Mouse (Mus musculus): ENCODE measurements around the gene Ccdc148. TPM values are rescaled to one million over a fixed set of nuclear protein-coding genes. Genes with fewer than 3 reads are reported as not detected.
A peak's percentile ranks its signal among the peaks of the same experiment; 100 is the strongest.

The Ccdc148 gene
- polyA plus RNA-seq, 1 experiment from 2014 or later = 6.3 TPM

DNA sequence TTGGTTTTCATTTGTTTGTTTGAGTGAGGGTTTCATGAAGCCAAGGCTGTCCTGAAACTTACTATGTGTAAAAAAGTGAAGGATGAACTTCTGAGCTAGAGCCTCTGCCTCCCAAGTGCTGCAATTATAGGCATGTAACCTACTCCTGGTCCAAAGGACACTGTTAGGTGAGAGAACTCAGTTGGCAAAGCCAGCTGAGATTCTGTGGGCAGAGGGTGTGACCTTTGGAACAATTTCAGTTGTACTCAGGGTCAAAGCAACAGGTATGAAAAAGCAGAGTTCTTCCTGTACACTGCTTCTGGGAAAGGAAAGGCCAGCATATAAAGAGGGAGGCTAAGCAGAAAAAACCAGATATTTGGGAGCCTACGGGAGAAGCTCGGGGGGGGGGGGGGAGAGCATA is 2.4 kb downstream of the Ccdc148 start:
- no peaks in the 10 kb centered on the region for H3K27me3 ChIP-seq (replicated peaks)
- H3K4me2 ChIP-seq = no peak overlapping the region
- no peak overlapping the region for H3K27ac ChIP-seq (replicated peaks)
- H3K9ac ChIP-seq (replicated peaks) = no peak overlapping the region
- H3K9me3 ChIP-seq (replicated peaks) = no peaks in the 10 kb centered on the region
- H3K4me3 ChIP-seq (replicated peaks) = no peak overlapping the region
- H3K4me1 ChIP-seq = peaks cover 12% of the 10 kb centered on the region
- H3K36me3 ChIP-seq = no peaks in the 10 kb centered on the region
- no peak for ATAC-seq (ENCODE audit: low FRiP score)
- WGBS = 56% methylated on average over 2 of the region's 2 CpGs

DNA sequence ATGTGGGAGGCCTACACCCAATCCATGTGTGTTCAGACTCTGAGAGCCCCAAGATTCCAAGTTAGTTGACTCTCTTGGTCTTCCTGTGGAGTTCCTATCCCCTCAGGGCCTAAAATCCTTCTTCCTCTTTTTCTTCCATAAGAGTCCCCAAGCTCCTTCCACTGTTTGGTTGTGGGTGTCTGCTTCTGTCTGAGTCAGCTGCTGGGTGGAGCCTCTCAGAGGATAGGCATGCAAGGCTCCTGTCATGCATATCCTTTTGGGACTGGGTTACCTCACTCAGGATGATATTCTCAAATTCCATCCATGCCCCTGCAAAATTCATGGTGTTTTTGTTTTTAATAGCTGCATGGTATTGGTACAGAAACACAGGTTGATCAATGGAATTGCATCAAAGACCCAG is 5.1 kb downstream of the Ccdc148 start:
- Histone ChIP-seq H3K27ac (replicated peaks) (no peak overlapping the region), H3K4me1 (peaks cover 7% of the 10 kb centered on the region), H3K36me3 (no peaks in the 10 kb centered on the region), H3K9me3 (replicated peaks) (no peaks in the 10 kb centered on the region), H3K27me3 (replicated peaks) (no peaks in the 10 kb centered on the region), H3K9ac (replicated peaks) (no peak overlapping the region), H3K4me3 (replicated peaks) (no peak overlapping the region), H3K4me2 (no peak overlapping the region)
- no peak for ATAC-seq (ENCODE audit: low FRiP score)

DNA sequence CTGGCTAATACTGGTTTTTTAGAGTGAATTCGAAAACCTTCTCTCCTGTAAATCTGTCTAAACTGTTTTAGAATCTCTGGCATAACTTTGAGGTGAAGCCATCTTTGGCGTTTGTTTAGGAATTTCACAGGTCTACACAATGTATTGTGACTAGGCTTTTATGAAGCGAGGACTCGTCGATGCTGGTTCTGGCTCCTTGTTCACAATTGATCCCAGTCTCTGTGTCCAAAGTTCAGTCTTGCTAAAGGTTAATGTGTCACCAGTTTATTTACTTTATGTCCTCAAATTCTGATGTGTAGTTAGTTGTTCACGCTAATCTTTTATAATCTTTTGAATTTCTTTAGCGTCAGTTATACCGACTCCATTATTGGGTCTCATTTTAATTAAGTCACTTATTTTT is 29.4 kb downstream of the Ccdc148 start:
- Histone ChIP-seq H3K9me3 (replicated peaks) (no peaks in the 10 kb centered on the region), H3K4me1 (no peaks in the 10 kb centered on the region), H3K36me3 (no peaks in the 10 kb centered on the region), H3K4me3 (replicated peaks) (no peak overlapping the region), H3K27ac (replicated peaks) (no peak overlapping the region), H3K9ac (replicated peaks) (no peak overlapping the region), H3K4me2 (no peak overlapping the region), H3K27me3 (replicated peaks) (no peaks in the 10 kb centered on the region)
- no peak for ATAC-seq (ENCODE audit: low FRiP score)
- 90% methylated on average over 8 of the region's 8 CpGs for WGBS

DNA sequence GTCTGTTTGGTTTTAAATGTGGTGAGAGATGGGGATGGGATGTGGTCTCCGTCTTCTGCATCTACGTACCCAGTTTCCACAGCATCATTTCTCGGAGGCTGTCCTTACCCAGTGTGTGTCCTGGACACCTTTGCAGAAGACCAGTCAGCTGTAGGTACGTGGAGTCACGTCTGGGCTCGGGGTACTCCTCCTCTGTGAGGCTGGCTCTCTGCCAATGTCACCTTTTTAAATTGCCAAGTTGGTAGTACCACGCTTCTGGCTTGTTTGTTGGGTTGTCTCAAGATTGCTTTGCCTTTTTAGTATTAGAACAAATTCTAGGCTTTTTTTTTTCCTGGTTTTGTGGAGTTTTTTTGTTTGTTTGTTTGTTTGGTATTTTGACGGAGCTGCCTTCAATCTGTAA is 30.7 kb downstream of the Ccdc148 start:
- 86% methylated on average over 8 of the region's 8 CpGs for WGBS
- H3K36me3 ChIP-seq = no peaks in the 10 kb centered on the region

DNA sequence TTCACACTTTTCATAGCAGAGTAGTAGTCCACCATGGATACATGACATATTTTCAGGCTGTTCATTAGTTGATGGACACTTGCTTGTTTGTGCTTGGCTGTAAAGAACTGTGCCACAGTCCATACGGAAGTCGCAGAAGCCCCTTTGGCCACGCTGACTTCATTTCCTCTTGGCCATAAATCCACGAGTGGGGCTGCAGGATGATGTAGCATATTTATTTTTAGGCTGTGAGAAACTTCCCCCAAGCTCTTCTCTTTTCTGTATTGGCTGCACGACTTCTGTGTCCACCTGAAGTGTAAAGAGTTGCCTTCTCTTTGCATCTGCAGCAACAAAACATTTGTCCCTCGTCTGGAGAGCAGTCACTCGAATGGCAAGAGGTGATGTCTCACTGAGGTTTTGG is 31.5 kb downstream of the Ccdc148 start:
- WGBS = 89% methylated on average over 7 of the region's 7 CpGs
- Histone ChIP-seq H3K4me2 (no peak overlapping the region), H3K9ac (replicated peaks) (no peak overlapping the region), H3K36me3 (no peaks in the 10 kb centered on the region), H3K27me3 (replicated peaks) (no peaks in the 10 kb centered on the region), H3K9me3 (replicated peaks) (no peaks in the 10 kb centered on the region), H3K4me1 (no peaks in the 10 kb centered on the region), H3K4me3 (replicated peaks) (no peak overlapping the region), H3K27ac (replicated peaks) (no peak overlapping the region)
- ATAC-seq (ENCODE audit: low FRiP score) = no peak

More for the DNA sequence above, 30.7 kb downstream of the Ccdc148 start:
- ATAC-seq (ENCODE audit: low FRiP score) = no peak
- H3K4me2 ChIP-seq = no peak overlapping the region
- H3K27me3 ChIP-seq (replicated peaks) = no peaks in the 10 kb centered on the region
- no peaks in the 10 kb centered on the region for H3K9me3 ChIP-seq (replicated peaks)
- no peak overlapping the region for H3K27ac ChIP-seq (replicated peaks)
- no peaks in the 10 kb centered on the region for H3K4me1 ChIP-seq
- no peak overlapping the region for H3K4me3 ChIP-seq (replicated peaks)
- H3K9ac ChIP-seq (replicated peaks) = no peak overlapping the region

DNA sequence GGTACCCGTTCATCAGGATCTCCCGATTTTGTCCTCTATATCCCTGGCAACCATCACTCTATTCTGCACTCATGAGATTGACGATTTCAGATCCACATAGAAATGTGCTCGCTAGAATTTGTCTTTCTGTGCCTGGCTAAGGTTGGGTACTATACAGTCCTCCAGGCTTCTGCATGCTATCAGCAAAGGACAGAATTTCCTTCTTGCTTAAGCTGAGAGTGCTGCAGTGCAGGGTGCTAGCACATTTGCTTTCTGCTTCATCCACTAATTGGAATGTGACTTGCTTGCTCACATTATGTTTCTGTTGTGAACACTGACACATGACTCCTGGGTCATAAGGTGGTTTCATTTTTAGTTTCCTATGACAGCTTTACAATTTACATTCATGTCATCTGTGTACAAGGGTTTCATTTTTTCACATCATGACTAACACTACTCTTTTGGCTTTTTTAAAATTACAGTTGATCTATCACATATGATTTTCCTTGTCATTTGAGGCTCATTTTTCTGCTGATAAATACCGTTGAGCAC is 104.8 kb downstream of the Ccdc148 start:
- Histone ChIP-seq H3K4me1 (no peaks in the 10 kb centered on the region), H3K4me2 (no peak overlapping the region), H3K9me3 (replicated peaks) (no peaks in the 10 kb centered on the region), H3K4me3 (replicated peaks) (no peak overlapping the region), H3K27ac (replicated peaks) (no peak overlapping the region), H3K36me3 (no peaks in the 10 kb centered on the region), H3K27me3 (replicated peaks) (no peaks in the 10 kb centered on the region), H3K9ac (replicated peaks) (no peak overlapping the region)
- ATAC-seq (ENCODE audit: low FRiP score) = no peak
- 83% methylated on average over 5 of the region's 5 CpGs for WGBS

DNA sequence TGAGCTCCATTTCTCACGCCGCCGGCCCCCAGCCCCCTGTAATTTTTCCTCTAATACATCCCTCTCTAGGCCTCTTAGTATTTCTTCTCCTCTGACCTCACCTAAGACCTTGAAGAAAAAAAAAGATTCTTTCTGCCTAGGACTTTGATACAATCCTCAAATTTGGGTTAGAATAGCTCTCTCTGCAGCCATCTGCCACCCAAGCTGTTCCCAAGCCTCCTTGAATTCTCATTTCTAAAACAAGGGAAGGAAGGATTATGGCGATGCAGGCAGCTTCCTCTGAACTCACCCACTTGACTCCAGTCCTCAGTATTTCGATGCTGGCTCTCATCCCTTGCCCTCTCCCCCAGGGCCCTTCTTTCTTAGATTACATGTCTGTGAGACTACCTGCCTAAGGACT is 106.1 kb downstream of the Ccdc148 start:
- Histone ChIP-seq H3K4me3 (replicated peaks) (no peak overlapping the region), H3K9ac (replicated peaks) (no peak overlapping the region), H3K4me2 (no peak overlapping the region), H3K9me3 (replicated peaks) (no peaks in the 10 kb centered on the region), H3K36me3 (no peaks in the 10 kb centered on the region), H3K27ac (replicated peaks) (no peak overlapping the region), H3K4me1 (peaks cover 3% of the 10 kb centered on the region; the same call in 1 of the 2 replicates), H3K27me3 (replicated peaks) (no peaks in the 10 kb centered on the region)
- ATAC-seq (ENCODE audit: low FRiP score) = no peak
- 81% methylated on average over 5 of the region's 5 CpGs for WGBS

DNA sequence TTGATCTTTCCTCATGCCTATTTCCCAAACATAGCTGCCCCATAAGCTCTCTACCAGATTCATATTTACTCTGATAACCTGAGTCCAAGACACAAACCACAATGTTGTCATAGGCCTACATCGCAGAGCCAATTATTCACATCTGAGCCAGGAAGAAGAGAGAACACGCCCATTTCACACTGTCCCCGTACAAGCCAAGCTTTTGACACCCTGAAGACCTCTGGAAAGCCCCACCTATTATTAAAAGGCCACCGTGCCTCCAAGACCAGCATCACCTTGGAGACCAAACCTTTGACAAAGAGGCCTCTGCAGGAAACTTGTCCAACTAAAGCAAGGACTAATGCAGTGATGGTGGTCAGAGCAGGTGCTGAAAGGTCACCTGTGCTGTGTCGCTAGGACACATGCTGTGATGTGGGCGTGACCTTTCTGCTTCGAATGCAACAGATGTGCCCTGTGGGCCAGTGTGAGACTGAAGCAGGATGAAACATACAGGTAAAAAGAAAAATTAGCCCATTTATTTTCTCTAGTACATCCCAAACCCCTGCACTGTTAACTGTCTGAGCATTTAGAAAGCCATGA is 106.9 kb downstream of the Ccdc148 start:
- no peaks in the 10 kb centered on the region for H3K36me3 ChIP-seq
- no peaks in the 10 kb centered on the region for H3K9me3 ChIP-seq (replicated peaks)
- WGBS = 65% methylated on average over 7 of the region's 7 CpGs
- H3K27ac ChIP-seq (replicated peaks) = no peak overlapping the region
- H3K27me3 ChIP-seq (replicated peaks) = no peaks in the 10 kb centered on the region
- no peak overlapping the region for H3K4me2 ChIP-seq
- H3K4me3 ChIP-seq (replicated peaks) = no peak overlapping the region
- no peak for ATAC-seq (ENCODE audit: low FRiP score)
- no peak overlapping the region for H3K9ac ChIP-seq (replicated peaks)
- H3K4me1 ChIP-seq = peaks cover 3% of the 10 kb centered on the region; the same call in 1 of the 2 replicates

DNA sequence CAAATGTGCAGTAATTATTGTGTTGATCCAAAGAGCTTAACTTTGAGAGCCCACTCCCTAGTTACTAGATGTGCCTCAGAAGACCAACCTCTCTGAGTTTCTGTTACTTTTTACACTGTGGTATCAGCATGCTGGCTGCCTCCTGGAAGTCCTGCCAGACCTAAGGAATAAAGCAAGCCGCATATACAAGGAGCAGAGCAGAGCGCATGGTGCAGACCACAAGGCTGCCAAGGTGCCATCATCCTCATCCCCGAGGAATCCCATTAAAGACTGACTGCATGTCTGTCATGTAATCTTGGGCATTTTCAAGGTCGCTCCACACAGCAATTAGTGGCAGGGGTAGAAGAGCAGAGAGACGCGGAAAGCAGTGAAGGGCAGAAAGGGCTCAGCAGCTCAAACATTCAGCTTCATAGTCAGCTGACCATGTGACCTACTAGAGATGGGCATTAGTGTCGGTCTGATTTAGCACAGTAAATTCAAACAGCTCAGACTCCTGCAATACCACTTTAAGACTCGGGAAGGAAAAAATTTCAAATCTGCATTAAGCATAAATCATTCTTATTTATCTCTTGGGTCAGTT is 110.1 kb downstream of the Ccdc148 start:
- 50% methylated on average over 8 of the region's 8 CpGs for WGBS
- H3K27me3 ChIP-seq (replicated peaks) = no peaks in the 10 kb centered on the region
- no peak overlapping the region for H3K9ac ChIP-seq (replicated peaks)
- H3K4me3 ChIP-seq (replicated peaks) = no peak overlapping the region
- H3K9me3 ChIP-seq (replicated peaks) = no peaks in the 10 kb centered on the region
- H3K36me3 ChIP-seq = no peaks in the 10 kb centered on the region
- no peak overlapping the region for H3K4me2 ChIP-seq
- peaks cover 3% of the 10 kb centered on the region; the same call in 1 of the 2 replicates for H3K4me1 ChIP-seq
- no peak overlapping the region for H3K27ac ChIP-seq (replicated peaks)
- 0 out of 2 replicates have a peak, but pooled peaks have one; percentile 52 for ATAC-seq (ENCODE audit: low FRiP score)

DNA sequence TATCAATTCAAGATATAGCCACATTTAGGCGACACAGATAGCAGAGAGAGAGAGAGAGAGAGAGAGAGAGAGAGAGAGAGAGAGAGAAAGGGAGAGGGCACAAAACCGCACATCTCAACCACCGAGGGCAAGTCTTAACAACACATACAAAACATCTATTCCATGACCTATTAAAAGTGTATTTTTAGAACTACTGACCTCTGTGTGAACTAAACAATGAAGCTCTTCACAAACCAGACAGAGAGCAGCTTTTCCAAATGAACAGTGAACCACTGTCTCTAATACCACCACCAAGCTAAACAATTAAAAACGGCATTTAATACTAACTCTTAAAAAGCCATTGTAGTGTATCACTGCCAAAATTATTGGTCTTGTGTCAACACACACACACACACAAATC is 110.8 kb downstream of the Ccdc148 start:
- Histone ChIP-seq H3K9ac (replicated peaks) (no peak overlapping the region), H3K4me1 (peaks cover 3% of the 10 kb centered on the region; the same call in 1 of the 2 replicates), H3K4me3 (replicated peaks) (no peak overlapping the region), H3K27me3 (replicated peaks) (no peaks in the 10 kb centered on the region), H3K4me2 (no peak overlapping the region), H3K36me3 (no peaks in the 10 kb centered on the region), H3K9me3 (replicated peaks) (no peaks in the 10 kb centered on the region), H3K27ac (replicated peaks) (no peak overlapping the region)
- whole genome bisulfite sequencing = 42% methylated on average over 4 of the region's 4 CpGs
- no peak for ATAC-seq (ENCODE audit: low FRiP score)

DNA sequence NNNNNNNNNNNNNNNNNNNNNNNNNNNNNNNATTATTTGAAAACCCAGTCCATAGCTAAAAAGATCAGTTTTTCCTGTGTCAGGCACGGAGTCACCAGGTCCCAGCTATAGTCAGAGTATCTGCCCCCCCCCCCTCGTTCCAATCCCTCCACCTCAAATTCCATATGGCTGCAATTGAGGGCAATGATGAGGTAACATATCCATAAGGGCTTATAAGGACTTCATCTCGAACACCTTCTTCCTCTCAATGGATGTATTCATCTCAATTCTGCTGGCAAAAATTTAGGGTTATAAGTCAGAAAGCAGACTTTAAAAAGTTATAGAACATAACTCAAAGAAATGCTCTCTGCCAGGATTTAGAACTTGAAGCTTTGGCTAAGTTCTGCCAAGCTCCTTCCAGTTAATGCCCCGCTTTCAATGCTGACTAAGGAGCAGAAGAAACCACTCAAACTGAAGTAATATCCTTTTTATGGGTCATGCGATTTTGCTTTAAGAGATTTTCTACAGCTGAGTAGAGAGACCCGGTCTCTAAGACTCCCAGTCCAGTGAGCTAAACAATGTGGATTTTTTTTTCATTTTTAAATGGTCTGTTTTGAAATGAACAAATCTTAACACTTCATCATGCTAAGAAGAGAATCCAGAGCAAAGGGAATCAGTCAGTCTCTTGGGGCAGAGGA is 111.6 kb downstream of the Ccdc148 start:
- no peak overlapping the region for H3K27ac ChIP-seq (replicated peaks)
- H3K27me3 ChIP-seq (replicated peaks) = no peaks in the 10 kb centered on the region
- peaks cover 6% of the 10 kb centered on the region; the same call in 1 of the 2 replicates for H3K4me1 ChIP-seq
- no peaks in the 10 kb centered on the region for H3K36me3 ChIP-seq
- no peak overlapping the region for H3K4me3 ChIP-seq (replicated peaks)
- ATAC-seq (ENCODE audit: low FRiP score) = no peak
- no peaks in the 10 kb centered on the region for H3K9me3 ChIP-seq (replicated peaks)
- WGBS = 45% methylated on average over 6 of the region's 6 CpGs
- no peak overlapping the region for H3K4me2 ChIP-seq
- no peak overlapping the region for H3K9ac ChIP-seq (replicated peaks)
